In the genomic region with DNA sequence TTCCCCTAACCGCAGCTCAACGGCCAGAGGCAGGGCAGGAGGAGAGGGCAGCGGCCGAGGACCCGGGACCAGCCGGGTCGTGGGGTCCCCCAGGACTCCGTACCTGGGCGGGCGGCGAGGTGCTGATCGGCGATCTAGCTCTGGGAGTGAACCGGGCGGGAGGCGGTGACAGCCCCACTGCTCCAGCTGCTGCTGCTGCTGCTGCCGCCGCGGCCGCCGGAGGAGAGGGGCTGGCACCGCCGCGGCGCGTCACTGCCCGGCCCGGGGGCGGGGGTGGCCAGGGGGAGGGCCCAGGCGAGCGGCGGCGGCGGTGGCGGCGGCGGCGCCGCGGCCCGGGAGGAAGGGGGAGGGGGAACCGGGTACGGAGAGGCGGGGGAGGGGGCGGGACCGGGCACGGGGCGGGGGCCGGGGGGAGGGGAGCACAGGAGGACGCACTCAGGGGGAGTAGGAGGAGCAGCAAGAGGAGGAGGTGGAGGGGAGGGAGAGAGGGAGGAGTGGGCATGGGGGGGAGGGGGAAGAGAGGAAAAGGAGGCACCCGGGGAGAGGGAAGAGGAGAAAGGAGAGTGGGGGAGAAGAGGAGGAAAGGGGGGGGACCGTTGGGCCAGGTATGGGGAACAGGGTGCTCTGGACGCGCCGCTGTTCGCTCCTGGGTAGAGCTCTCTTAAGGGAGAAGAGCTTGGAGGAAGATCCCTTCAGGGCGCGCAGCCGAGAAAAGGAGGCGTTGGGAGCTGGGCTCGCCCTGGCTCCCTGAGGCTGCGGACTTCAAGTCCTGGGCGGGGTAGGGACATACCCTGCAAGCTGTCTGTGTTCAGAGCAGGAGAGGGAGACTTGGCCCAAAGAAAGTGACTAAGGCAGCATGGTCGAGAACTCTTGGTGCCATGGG, we compare ENCODE assay signal across 8 mouse cellular contexts. TPM values are rescaled to one million over a fixed set of nuclear protein-coding genes. Genes with fewer than 3 reads are reported as not detected.
DNase-seq lines count a peak whose midpoint lies in the region; ATAC-seq and TF ChIP-seq lines count a peak whose summit lies in the region.

No protein-coding gene starts in this region.

- H3K4me3 ChIP-seq in forebrain, embryonic 15.5 days: peak overlapping the region; percentile 57

- H3K9me3 ChIP-seq in forebrain, embryonic 15.5 days: no peaks in the 10 kb centered on the region

- peak overlapping the region; percentile 97 for H3K27ac ChIP-seq in forebrain, embryonic 15.5 days (replicated peaks)

- H3K4me2 ChIP-seq in forebrain, embryonic 15.5 days (replicated peaks): peak overlapping the region; percentile 90

- peak; percentile 83 for TF ChIP-seq POLR2A in brain, embryonic 14.5 days (IDR thresholded peaks at IDR 0.05; ENCODE audit: borderline replicate concordance, extremely low read depth, insufficient read depth, insufficient read length, poor library complexity, severe bottlenecking)

- H3K27me3 ChIP-seq in forebrain, embryonic 15.5 days: no peaks in the 10 kb centered on the region

- no peaks in the 10 kb centered on the region for H3K36me3 ChIP-seq in forebrain, embryonic 15.5 days

- H3K9ac ChIP-seq in forebrain, embryonic 15.5 days (replicated peaks): peak overlapping the region; percentile 82

- H3K4me1 ChIP-seq in forebrain, embryonic 15.5 days: peaks cover 44% of the 10 kb centered on the region

- no peak for TF ChIP-seq CTCF in brain, embryonic 14.5 days (IDR thresholded peaks at IDR 0.05; ENCODE audit: borderline replicate concordance, extremely low read depth, insufficient read depth, insufficient read length)

- ATAC-seq in forebrain, embryonic 15.5 days (replicated peaks): peak; percentile 66

- WGBS in forebrain, embryonic 15.5 days: under 1% methylated on average over 27 of the region's 64 CpGs

- DNase-seq in ES-CJ7 (ENCODE audit: low read depth, low spot score): peak; percentile 70
- peak; percentile 95 for DNase-seq in brain, embryonic 14.5 days (ENCODE audit: low read depth)
- peak; percentile 76 for DNase-seq in heart, postnatal 4 days
- peak; percentile 45 for DNase-seq in layer of hippocampus, postnatal 14 days (ENCODE audit: low spot score in 2 of 2)
- DNase-seq in lung, postnatal 36 days: peak; percentile 69
- peak; percentile 40 for DNase-seq in retina, adult 2 months (ENCODE audit: low read depth, low spot score)
- DNase-seq in thymus, postnatal 4 days: peak; percentile 79

RNA-seq across cellular contexts. Expression of gene 4930404H24Rik, which starts 48.1 kb away (rescaled TPM):
- polyA plus RNA-seq in brain, embryonic 14.5 days (2012; rRNA removed): not detected in 2 replicates
- not detected in 2 replicates for polyA plus RNA-seq in forebrain, embryonic 15.5 days (2015; fragmentation: Nextera tagmentation; extraction: Ambion mirVana)
- not detected for total RNA-seq in heart, postnatal 4 days (2021)
- total RNA-seq in layer of hippocampus, postnatal 14 days (2021): not detected

Comparison
In these comparisons a context has a peak if more than half of its experiments do, and no peak if none do; other contexts are left out.
1. Peak in every context shown above with its lines: DNase-seq, ATAC-seq, H3K4me3 ChIP-seq and H3K27ac ChIP-seq.
2. DNase-seq: peak in every context shown above with its lines; median percentile 95 in brain, embryonic 14.5 days; 79 in thymus, postnatal 4 days; 76 in heart, postnatal 4 days; 70 in ES-CJ7; 69 in lung, postnatal 36 days; 45 in layer of hippocampus, postnatal 14 days; 40 in retina, adult 2 months.